Mouse (Mus musculus): Measurements from ENCODE around the gene Cd3eap. TPM values are rescaled to one million over a fixed set of nuclear protein-coding genes. Genes with fewer than 3 reads are reported as not detected.
A peak's percentile ranks its signal among the peaks of the same experiment; 100 is the strongest.

Gene Cd3eap
- polyA plus RNA-seq, 1 experiment from 2014 or later: 17.6 TPM

- Histone ChIP-seq H3K4me2 (peak overlapping the region; percentile 71), H3K36me3 (ENCODE audit: control insufficient read depth, insufficient read depth, low read length) (0 out of 2 replicates have a peak, but pooled peaks cover 3% of the 10 kb centered on the region), H3K9me3 (replicated peaks; ENCODE audit: control insufficient read depth, low read length) (no peaks in the 10 kb centered on the region), H3K27me3 (ENCODE audit: control insufficient read depth, insufficient read depth, low read length) (peaks cover 3% of the 10 kb centered on the region; the same call in 1 of the 2 replicates), H3K4me3 (ENCODE audit: low read depth, low read length) (peak overlapping the region; percentile 11; the same call in 1 of the 2 replicates), H3K4me1 (ENCODE audit: control insufficient read depth, insufficient read depth, low read length) (peaks cover 27% of the 10 kb centered on the region), H3K9ac (ENCODE audit: low read depth, low read length) (0 out of 2 replicates have a peak overlapping the region, but pooled peaks have one; percentile 7), H3K27ac (ENCODE audit: low read depth, low read length) (no peak overlapping the region; the same call in 1 of the 2 replicates)
- 1% methylated on average over 11 of the region's 11 CpGs for WGBS (ENCODE audit: insufficient replicate concordance)
- no peak for ATAC-seq (replicated peaks; ENCODE audit: insufficient number of reproducible peaks, low FRiP score, low TSS enrichment)
Observed at GRCm38 (mm10) chr7:19343210-19343808, 16.0 kb downstream of the Cd3eap start.

GRCm38 (mm10) chr7:19342481-19343027 is 16.7 kb downstream of the Cd3eap start:
- 0 out of 2 replicates have a peak, but pooled peaks have one; percentile 14 for ATAC-seq (replicated peaks; ENCODE audit: insufficient number of reproducible peaks, low FRiP score, low TSS enrichment)
- H3K4me3 ChIP-seq (ENCODE audit: low read depth, low read length): peak overlapping the region; percentile 44
- under 1% methylated on average over 27 of the region's 27 CpGs for WGBS (ENCODE audit: insufficient replicate concordance)
- H3K9ac ChIP-seq (ENCODE audit: low read depth, low read length): peak overlapping the region; percentile 65
- H3K27ac ChIP-seq (ENCODE audit: low read depth, low read length): peak overlapping the region; percentile 94
- H3K4me1 ChIP-seq (ENCODE audit: control insufficient read depth, insufficient read depth, low read length): peaks cover 29% of the 10 kb centered on the region
- peak overlapping the region; percentile 71 for H3K4me2 ChIP-seq
- no peaks in the 10 kb centered on the region for H3K9me3 ChIP-seq (replicated peaks; ENCODE audit: control insufficient read depth, low read length)
- 0 out of 2 replicates have a peak, but pooled peaks cover 2% of the 10 kb centered on the region for H3K36me3 ChIP-seq (ENCODE audit: control insufficient read depth, insufficient read depth, low read length)
- peaks cover 3% of the 10 kb centered on the region; the same call in 1 of the 2 replicates for H3K27me3 ChIP-seq (ENCODE audit: control insufficient read depth, insufficient read depth, low read length)

GRCm38 (mm10) chr7:19341761-19342409 is 17.4 kb downstream of the Cd3eap start:
- WGBS (ENCODE audit: insufficient replicate concordance): under 1% methylated on average over 41 of the region's 41 CpGs
- Histone ChIP-seq H3K27me3 (ENCODE audit: control insufficient read depth, insufficient read depth, low read length) (peaks cover 3% of the 10 kb centered on the region; the same call in 1 of the 2 replicates), H3K4me3 (ENCODE audit: low read depth, low read length) (peak overlapping the region; percentile 44), H3K36me3 (ENCODE audit: control insufficient read depth, insufficient read depth, low read length) (no peaks in the 10 kb centered on the region), H3K27ac (ENCODE audit: low read depth, low read length) (peak overlapping the region; percentile 94), H3K4me2 (peak overlapping the region; percentile 71), H3K9ac (ENCODE audit: low read depth, low read length) (peak overlapping the region; percentile 65), H3K4me1 (ENCODE audit: control insufficient read depth, insufficient read depth, low read length) (peaks cover 33% of the 10 kb centered on the region), H3K9me3 (replicated peaks; ENCODE audit: control insufficient read depth, low read length) (no peaks in the 10 kb centered on the region)
- peak; percentile 59 for ATAC-seq (replicated peaks; ENCODE audit: insufficient number of reproducible peaks, low FRiP score, low TSS enrichment)

- no peak for ATAC-seq (replicated peaks; ENCODE audit: insufficient number of reproducible peaks, low FRiP score, low TSS enrichment)
- H3K9ac ChIP-seq (ENCODE audit: low read depth, low read length): peak overlapping the region; percentile 65
- H3K27ac ChIP-seq (ENCODE audit: low read depth, low read length): peak overlapping the region; percentile 94
- H3K4me1 ChIP-seq (ENCODE audit: control insufficient read depth, insufficient read depth, low read length): peaks cover 35% of the 10 kb centered on the region
- H3K4me2 ChIP-seq: peak overlapping the region; percentile 71
- no peaks in the 10 kb centered on the region for H3K9me3 ChIP-seq (replicated peaks; ENCODE audit: control insufficient read depth, low read length)
- no peaks in the 10 kb centered on the region for H3K36me3 ChIP-seq (ENCODE audit: control insufficient read depth, insufficient read depth, low read length)
- WGBS (ENCODE audit: insufficient replicate concordance): 18% methylated on average over 10 of the region's 10 CpGs
- H3K4me3 ChIP-seq (ENCODE audit: low read depth, low read length): peak overlapping the region; percentile 44
- peaks cover 3% of the 10 kb centered on the region; the same call in 1 of the 2 replicates for H3K27me3 ChIP-seq (ENCODE audit: control insufficient read depth, insufficient read depth, low read length)
Observed at GRCm38 (mm10) chr7:19341250-19341649, 18.0 kb downstream of the Cd3eap start.

- no peaks in the 10 kb centered on the region for H3K36me3 ChIP-seq (ENCODE audit: control insufficient read depth, insufficient read depth, low read length)
- H3K9me3 ChIP-seq (replicated peaks; ENCODE audit: control insufficient read depth, low read length): no peaks in the 10 kb centered on the region
- no peak for ATAC-seq (replicated peaks; ENCODE audit: insufficient number of reproducible peaks, low FRiP score, low TSS enrichment)
- H3K4me1 ChIP-seq (ENCODE audit: control insufficient read depth, insufficient read depth, low read length): peaks cover 30% of the 10 kb centered on the region
- no peak overlapping the region for H3K4me3 ChIP-seq (ENCODE audit: low read depth, low read length)
- WGBS (ENCODE audit: insufficient replicate concordance): 47% methylated on average over 7 of the region's 7 CpGs
- H3K27ac ChIP-seq (ENCODE audit: low read depth, low read length): peak overlapping the region; percentile 29; the same call in 1 of the 2 replicates
- H3K4me2 ChIP-seq: no peak overlapping the region
- H3K9ac ChIP-seq (ENCODE audit: low read depth, low read length): no peak overlapping the region
- H3K27me3 ChIP-seq (ENCODE audit: control insufficient read depth, insufficient read depth, low read length): peaks cover 3% of the 10 kb centered on the region; the same call in 1 of the 2 replicates
Observed at GRCm38 (mm10) chr7:19338596-19338995, 20.7 kb downstream of the Cd3eap start.

GRCm38 (mm10) chr7:19338060-19338459 is 21.2 kb downstream of the Cd3eap start:
- no peak for ATAC-seq (replicated peaks; ENCODE audit: insufficient number of reproducible peaks, low FRiP score, low TSS enrichment)
- no peaks in the 10 kb centered on the region for H3K36me3 ChIP-seq (ENCODE audit: control insufficient read depth, insufficient read depth, low read length)
- H3K9me3 ChIP-seq (replicated peaks; ENCODE audit: control insufficient read depth, low read length): no peaks in the 10 kb centered on the region
- H3K27me3 ChIP-seq (ENCODE audit: control insufficient read depth, insufficient read depth, low read length): peaks cover 3% of the 10 kb centered on the region; the same call in 1 of the 2 replicates
- no peak overlapping the region for H3K9ac ChIP-seq (ENCODE audit: low read depth, low read length)
- H3K4me1 ChIP-seq (ENCODE audit: control insufficient read depth, insufficient read depth, low read length): peaks cover 26% of the 10 kb centered on the region
- WGBS (ENCODE audit: insufficient replicate concordance): 43% methylated on average over 2 of the region's 2 CpGs
- H3K27ac ChIP-seq (ENCODE audit: low read depth, low read length): 0 out of 2 replicates have a peak overlapping the region, but pooled peaks have one; percentile 29
- H3K4me3 ChIP-seq (ENCODE audit: low read depth, low read length): no peak overlapping the region
- no peak overlapping the region for H3K4me2 ChIP-seq

GRCm38 (mm10) chr7:19337122-19337521 is 22.2 kb downstream of the Cd3eap start:
- H3K27me3 ChIP-seq (ENCODE audit: control insufficient read depth, insufficient read depth, low read length): peaks cover 3% of the 10 kb centered on the region; the same call in 1 of the 2 replicates
- no peak overlapping the region for H3K4me3 ChIP-seq (ENCODE audit: low read depth, low read length)
- no peaks in the 10 kb centered on the region for H3K9me3 ChIP-seq (replicated peaks; ENCODE audit: control insufficient read depth, low read length)
- H3K9ac ChIP-seq (ENCODE audit: low read depth, low read length): no peak overlapping the region
- ATAC-seq (replicated peaks; ENCODE audit: insufficient number of reproducible peaks, low FRiP score, low TSS enrichment): no peak
- no peaks in the 10 kb centered on the region for H3K36me3 ChIP-seq (ENCODE audit: control insufficient read depth, insufficient read depth, low read length)
- peak overlapping the region; percentile 29; the same call in 1 of the 2 replicates for H3K27ac ChIP-seq (ENCODE audit: low read depth, low read length)
- no peak overlapping the region for H3K4me2 ChIP-seq
- WGBS (ENCODE audit: insufficient replicate concordance): 50% methylated on average over 10 of the region's 10 CpGs
- H3K4me1 ChIP-seq (ENCODE audit: control insufficient read depth, insufficient read depth, low read length): peaks cover 24% of the 10 kb centered on the region

- Histone ChIP-seq H3K4me3 (ENCODE audit: low read depth, low read length) (no peak overlapping the region), H3K4me2 (no peak overlapping the region), H3K27me3 (ENCODE audit: control insufficient read depth, insufficient read depth, low read length) (no peaks in the 10 kb centered on the region), H3K27ac (ENCODE audit: low read depth, low read length) (no peak overlapping the region), H3K36me3 (ENCODE audit: control insufficient read depth, insufficient read depth, low read length) (no peaks in the 10 kb centered on the region), H3K9ac (ENCODE audit: low read depth, low read length) (no peak overlapping the region), H3K9me3 (replicated peaks; ENCODE audit: control insufficient read depth, low read length) (no peaks in the 10 kb centered on the region), H3K4me1 (ENCODE audit: control insufficient read depth, insufficient read depth, low read length) (peaks cover 16% of the 10 kb centered on the region)
- ATAC-seq (replicated peaks; ENCODE audit: insufficient number of reproducible peaks, low FRiP score, low TSS enrichment): no peak
- 40% methylated on average over 3 of the region's 3 CpGs for WGBS (ENCODE audit: insufficient replicate concordance)
Observed at GRCm38 (mm10) chr7:19335583-19335982, 23.7 kb downstream of the Cd3eap start.

Measured in heart, embryonic 11.5 days (tissue).